Mouse (Mus musculus) gastrocnemius, postnatal 25 days (tissue): ENCODE data around the gene Ttll11. TPM values are rescaled to one million over a fixed set of nuclear protein-coding genes. Genes with fewer than 3 reads are reported as not detected.
A peak's percentile ranks its signal among the peaks of the same experiment; 100 is the strongest.

Experiments used
- DNase-seq: peaks from one replicate; pipeline ENCODE4 v3.0.0; 2022
- total RNA-seq, 2 experiments: library from RNA; stranded (reverse); gene quantifications; 1 replicate in 1 of 2; 2 replicates in 1 of 2; pipeline ENCODE4 v1.2.3; 2021

Gene Ttll11
- total RNA-seq, 2 experiments from 2014 or later, result 1.9 to 2.7 TPM

DNA sequence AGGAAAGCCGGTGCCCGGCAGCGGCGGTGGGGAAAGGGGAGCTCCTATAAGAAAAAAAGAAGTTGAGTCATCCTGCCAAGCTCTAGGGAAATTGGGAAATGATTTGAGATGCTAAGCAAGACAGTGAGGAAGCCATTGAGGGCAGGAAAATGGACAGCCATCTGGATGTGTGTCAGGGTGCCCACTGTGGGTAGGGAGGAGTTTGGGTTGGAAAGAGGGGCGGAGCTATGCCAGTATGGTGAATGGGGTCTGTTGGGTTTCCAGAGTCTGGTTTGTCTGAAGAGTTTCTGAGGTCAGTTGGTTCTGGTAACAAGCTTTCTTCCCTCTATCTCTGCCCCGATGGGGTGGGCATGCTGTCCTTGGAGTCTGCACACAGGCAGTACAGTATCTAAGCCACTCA is 256.4 kb downstream of the Ttll11 start:
- no peak for DNase-seq

DNA sequence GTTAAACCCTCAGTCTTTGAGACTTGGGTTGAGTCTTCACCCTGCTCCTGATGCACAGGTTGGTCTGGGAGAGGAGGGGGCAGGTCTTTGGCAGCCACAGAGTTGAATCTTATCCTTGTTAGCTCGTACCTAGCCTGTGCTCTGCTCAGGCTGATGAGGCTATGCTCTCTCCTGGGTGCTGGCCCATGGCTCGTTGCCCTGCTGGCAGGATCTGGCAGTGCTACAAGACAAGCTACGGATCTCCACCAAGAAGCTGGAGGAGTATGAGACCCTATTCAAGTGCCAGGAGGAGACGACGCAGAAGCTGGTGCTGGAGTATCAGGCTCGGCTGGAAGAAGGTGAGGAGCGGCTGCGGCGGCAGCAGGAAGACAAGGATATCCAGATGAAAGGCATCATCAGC is 256.9 kb downstream of the Ttll11 start:
- DNase-seq, result no peak

DNA sequence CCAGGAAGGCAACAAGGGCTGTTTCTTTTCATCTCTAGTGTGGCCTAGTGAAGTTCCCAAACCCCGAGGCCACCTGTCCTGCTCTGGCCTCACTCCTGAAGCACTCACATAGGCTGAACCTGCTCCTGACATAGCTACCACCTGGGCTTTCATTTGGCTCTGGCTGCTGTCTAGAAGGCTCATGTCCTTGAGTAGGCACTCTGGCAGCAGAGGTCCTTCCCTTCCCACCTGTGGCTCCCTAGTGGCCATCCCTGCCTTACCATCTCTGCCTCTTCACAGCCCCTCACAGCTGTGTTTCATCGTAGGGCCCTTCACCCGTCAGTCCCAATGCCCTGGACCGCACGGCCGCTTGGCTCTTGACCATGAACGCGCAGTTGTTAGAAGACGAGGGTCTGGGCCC is 258.8 kb downstream of the Ttll11 start:
- DNase-seq, result no peak

DNA sequence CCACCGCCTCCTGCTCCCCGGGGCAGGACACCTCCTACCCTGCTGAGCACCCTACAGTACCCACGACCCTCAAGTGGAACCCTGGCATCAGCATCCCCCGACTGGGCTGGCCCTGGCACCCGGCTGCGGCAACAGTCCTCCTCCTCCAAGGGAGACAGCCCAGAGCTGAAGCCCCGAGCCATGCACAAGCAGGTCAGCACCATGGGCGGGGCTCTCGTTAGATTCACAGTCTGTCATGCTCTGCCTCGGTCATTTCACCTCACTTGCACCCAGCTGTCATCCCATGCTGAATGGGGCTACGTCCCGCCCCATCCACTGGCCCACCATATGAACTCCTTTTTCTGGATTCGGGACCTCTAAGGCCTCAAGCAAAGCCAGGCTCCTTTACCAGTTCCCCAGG is 259.2 kb downstream of the Ttll11 start:
- DNase-seq, result no peak

DNA sequence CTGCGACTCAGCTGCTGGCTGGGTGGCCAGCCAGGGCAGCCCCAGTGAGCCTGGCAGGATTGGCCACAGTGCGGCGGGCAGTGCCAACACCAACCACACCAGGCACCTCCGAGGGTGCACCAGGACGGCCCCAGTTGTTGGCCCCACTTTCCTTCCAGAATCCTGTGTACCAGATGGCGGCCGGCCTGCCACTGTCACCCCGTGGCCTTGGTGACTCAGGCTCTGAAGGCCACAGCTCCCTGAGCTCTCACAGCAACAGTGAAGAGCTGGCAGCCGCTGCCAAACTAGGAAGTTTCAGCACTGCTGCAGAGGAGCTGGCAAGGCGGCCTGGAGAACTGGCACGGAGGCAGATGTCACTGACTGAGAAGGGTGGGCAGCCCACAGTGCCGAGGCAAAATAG is 259.6 kb downstream of the Ttll11 start:
- DNase-seq, result peak; percentile 79

DNA sequence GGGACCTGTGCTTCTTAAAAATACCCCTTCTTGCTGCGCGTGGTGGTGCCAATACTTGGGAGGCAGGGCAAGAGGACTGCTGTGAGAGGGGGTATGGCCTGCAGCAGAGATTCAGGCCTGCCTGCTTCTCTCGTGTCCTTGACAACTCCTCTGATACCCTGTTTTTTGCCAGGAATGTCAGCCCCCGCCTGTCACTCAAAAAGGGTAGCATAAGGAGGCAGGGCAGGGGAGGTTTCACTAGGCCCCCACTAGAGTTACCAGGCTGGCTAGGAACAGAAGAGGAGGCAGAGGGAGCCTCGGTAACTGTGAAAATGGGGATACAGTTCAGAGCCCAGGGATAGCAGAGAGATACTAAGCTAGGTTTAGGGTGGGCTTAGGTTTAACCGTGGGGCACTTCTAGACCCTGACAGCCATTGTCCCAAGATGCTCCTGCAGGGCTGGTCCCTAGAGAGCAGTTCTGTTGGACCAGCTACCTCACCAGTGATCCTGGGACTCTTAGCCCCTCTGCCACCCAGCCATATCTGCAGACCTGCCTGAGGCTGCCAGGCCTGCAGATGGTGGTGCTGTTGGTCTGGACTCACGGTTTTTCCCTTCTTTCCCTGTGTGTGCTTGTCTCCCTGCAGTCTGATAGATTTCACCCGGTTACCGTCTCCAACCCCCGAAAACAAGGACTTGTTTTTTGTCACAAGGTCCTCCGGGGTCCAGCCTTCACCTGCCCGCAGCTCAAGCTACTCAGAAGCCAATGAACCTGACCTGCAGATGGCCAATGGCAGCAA is 260.3 kb downstream of the Ttll11 start:
- no peak for DNase-seq

DNA sequence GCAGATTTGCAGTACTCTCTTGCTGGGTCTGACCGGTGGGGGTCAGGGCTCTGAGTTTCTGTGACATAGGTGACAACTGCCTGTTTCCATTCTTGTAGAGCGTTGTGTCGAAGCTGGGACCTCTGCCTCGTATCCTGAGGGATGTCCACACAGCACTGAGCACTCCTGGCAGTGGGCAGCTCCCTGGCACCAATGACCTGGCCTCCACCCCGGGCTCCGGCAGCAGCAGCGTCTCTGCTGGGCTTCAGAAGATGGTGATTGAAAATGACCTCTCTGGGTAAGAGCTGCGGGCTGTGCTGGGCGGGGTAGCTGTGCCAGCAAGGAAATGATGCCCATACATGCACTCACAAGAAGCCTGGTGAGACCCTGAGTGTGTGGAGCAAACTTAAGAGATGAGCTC is 261.1 kb downstream of the Ttll11 start:
- no peak for DNase-seq

DNA sequence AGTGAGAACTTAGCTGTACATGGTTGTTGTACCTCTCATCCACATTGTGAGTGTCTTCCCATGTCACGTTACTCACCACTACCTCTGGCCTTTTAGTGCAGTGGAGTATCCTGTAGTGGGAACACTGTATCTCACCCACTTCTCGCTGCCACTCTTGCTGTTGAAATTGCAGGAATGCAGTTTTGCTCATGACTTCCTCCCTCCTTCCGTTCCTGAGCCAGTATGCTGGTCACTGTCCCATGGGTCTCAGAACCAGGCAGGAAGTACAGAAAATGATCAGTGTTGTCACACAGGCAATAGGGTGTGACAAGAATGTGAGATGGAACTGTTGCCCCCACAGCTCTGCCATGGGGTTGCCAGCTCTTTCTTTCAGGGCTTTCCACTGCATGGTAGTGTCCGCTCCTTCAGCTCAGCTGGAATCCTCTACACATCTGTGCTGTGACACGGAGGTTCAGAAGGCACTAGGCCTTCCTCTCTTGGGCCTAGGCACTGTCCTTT is 261.7 kb downstream of the Ttll11 start:
- DNase-seq, result no peak

DNA sequence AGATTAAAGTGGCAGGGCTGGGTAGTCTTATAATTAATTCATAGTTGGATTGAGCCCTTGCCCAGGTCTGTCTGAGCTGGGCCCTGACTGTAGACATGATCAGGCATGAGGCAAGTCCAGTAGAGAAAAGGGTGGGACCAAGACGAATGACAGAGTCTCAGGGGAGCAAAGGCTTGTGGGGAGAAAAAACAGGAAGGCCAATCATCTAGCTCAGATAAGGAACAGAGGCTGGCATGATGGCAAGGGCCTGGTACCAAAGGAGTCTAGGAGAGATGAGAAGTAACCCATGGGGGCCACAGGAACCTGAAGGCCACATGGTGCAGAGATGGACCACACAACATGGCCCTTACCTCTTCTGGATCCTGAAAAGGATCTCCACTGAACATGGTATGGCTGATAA is 263.5 kb downstream of the Ttll11 start:
- DNase-seq, result no peak

DNA sequence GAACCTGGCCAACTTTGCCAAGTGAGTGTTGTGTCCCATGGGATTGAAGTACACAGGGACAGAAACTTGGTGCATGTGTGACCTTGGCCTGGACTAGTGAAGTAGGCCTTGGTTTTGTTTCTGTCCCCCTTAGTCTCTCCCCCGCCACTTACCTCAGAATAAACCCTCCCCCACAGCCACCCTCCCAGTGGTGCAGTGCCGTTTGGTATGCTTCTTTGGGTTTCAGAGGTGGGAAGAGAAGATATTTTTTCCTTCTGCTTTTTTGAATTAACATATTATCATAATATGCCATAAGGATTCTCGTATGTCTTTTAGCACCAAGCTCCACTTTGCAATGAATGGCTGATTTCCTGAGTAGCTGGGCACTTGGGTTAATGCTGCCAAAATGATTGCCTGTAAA is 264.2 kb downstream of the Ttll11 start:
- no peak for DNase-seq

DNA sequence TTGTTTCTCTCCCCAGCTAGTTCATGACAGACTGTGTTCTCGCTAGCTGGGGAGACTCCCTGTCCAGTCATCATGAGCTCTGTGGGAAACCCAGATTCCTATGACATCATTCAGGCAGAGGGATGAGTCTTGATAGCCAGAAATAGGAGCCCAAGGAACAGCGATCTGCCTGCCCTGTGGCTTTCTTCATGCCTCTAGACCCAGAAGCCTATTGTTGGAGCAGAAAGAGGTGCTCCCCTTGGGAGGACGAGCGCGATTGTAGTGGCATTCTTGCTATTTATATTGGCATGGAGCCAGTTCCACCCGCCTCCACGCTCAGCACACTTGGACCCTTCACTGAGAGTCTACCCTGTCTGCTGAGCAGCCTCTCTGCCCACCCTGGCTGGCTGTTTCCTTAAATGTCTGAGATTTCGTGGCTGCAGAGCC is 265.0 kb downstream of the Ttll11 start:
- no peak for DNase-seq

DNA sequence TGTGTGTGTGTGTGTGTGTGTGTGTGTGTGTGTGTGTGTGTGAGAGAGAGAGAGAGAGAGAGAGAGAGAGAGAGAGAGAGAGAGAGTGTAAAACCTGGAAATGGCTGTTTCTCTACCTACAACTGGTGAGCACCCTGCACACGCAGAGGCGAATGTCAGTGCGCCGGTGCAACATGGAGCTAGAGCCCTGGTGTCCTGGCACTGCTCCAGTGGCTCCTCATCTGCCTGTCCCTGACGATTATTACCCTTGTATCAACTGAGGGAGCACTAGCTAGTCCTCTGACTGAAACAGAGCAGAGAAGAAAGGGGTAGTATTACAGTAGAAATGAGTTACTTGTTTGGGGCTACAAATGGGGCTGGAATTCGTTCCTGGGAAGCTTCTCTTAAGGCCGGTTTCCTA is 266.3 kb downstream of the Ttll11 start:
- no peak for DNase-seq

DNA sequence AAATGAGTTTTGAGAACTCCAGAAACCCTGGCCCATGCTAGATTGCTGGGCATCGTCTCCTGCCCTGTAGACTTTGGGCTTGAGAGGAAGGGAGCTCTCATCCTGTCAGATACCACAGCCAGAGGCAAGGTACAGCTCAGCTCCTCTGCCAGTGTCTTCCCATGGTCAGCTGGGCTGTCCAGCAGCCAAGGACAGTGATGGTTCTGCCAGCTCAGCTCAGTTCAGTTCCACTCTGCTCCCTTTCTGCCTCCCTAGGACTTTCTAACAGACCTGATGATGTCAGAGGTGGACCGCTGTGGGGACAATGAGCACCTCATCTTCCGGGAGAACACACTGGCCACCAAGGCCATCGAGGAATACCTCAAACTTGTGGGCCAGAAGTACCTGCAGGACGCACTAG is 267.1 kb downstream of the Ttll11 start:
- no peak for DNase-seq

DNA sequence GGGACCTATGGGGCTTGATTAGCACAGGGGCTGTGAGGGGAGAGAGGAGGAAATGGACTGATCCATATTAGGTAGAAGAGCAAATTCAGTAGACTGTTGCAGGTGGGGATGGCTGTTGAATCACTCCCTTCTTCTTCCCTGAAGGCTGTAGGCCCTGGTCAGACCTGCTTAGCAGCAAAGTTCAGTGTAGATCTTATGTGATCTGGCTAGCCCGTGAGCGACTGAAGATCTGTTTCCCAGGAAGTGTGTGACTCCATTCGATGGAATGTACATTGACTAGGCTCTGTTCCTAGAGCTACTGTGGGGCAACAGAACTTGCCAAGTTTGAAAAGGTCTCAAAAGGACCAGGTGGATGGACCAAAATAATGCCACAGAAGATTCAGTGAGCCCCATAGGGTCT is 276.5 kb downstream of the Ttll11 start:
- DNase-seq, result no peak

DNA sequence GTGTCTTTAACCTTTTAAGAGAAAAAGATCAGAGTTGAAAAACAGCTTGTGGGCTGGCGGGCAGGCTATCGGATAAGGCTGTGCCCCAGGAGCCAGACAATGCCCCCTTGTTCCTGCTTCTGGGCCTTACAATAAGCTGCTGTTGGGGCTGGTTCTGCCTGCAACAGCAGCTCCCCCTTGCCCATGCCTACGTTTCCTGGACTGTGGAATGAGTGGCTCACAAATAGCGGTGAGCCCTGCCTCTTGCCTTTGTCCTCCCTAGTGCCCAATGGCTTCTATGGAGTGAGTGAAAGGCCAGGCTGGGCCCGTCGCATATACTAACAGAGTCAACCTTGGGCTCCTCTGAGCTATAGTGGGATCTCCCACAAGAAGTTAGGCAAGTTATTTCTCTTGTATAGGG is 277.1 kb downstream of the Ttll11 start:
- DNase-seq, result no peak

DNA sequence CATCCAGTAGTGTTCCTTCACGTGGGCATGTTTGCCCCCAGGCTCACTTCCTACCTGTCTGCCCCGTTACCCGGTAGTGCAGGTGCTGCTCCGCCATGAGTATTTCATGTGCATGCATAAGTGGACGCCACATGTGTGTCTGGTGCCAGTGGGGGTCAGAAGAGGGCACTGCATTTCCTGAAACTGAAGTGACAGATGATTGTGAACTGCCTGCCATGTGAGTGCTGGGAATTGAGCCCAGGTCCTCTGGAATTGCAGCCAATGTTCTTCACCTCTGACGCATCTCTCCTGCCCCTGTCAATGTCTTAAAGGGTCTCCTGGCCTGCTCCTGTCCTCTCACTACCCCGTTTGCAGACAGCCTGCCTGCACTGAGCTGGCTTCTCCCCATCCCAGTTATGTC is 277.7 kb downstream of the Ttll11 start:
- DNase-seq, result no peak

Other genes starting within 250 kb of the Ttll11 start
- gene Ndufa8, start 69.5 kb upstream of the Ttll11 start, total RNA-seq, result 100 to 1,000 TPM; 390 to 396 TPM
- not detected for gene Morn5, start 69.5 kb upstream of the Ttll11 start, total RNA-seq
- gene Lhx6, start 125.5 kb upstream of the Ttll11 start, total RNA-seq, result 1 to 10 TPM; 3.7 to 4.0 TPM
- 10 to 100 TPM; 13.7 to 14.8 TPM for gene Mrrf, start 156.5 kb upstream of the Ttll11 start, total RNA-seq
- 10 to 100 TPM; 27.2 to 29.2 TPM for gene Rbm18, start 156.9 kb upstream of the Ttll11 start, total RNA-seq